Mouse (Mus musculus) ES-E14 (cell line): ENCODE measurements at regions not wholly inside any gene's neighbourhood (a gene's known extent, or its start where the extent isn't known, plus 50 kb on each side); places are given as distances from the start of the nearest gene placed in this dataset.

Experiments
- CHD2 ChIP-seq: IDR thresholded peaks from 2 replicates; pipeline ENCODE4 v1.6.1; 2014; ENCODE audit warnings: mild to moderate bottlenecking, low read depth, low read length, inconsistent platforms
- HCFC1 ChIP-seq: IDR thresholded peaks from 2 replicates; pipeline ENCODE4 v1.6.1; 2012; ENCODE audit warnings: low read length, inconsistent platforms, borderline replicate concordance; ENCODE audit not compliant: insufficient read depth
- MAFK ChIP-seq: IDR thresholded peaks from 2 replicates; pipeline ENCODE4 v1.6.1; 2014; ENCODE audit warnings: mild to moderate bottlenecking, low read depth, low read length, inconsistent platforms; ENCODE audit not compliant: insufficient read depth
- ZNF384 ChIP-seq: IDR thresholded peaks from 2 replicates; pipeline ENCODE4 v1.6.1; 2012; ENCODE audit warnings: low read depth, low read length, inconsistent platforms

GRCm38 (mm10) chr2:103208370-103208769 lies 94.7 kb downstream of the Ehf start:
- TF ChIP-seq ZNF384, result no peak
- no peak for TF ChIP-seq CHD2
- no peak for TF ChIP-seq HCFC1
- no peak for TF ChIP-seq MAFK
